Mouse (Mus musculus): ENCODE measurements around the gene Cd4. TPM values are rescaled to one million over a fixed set of nuclear protein-coding genes. Genes with fewer than 3 reads are reported as not detected.

Cd4 gene
- polyA plus RNA-seq, 1 experiment from 2014 or later = 0.46 TPM

DNA sequence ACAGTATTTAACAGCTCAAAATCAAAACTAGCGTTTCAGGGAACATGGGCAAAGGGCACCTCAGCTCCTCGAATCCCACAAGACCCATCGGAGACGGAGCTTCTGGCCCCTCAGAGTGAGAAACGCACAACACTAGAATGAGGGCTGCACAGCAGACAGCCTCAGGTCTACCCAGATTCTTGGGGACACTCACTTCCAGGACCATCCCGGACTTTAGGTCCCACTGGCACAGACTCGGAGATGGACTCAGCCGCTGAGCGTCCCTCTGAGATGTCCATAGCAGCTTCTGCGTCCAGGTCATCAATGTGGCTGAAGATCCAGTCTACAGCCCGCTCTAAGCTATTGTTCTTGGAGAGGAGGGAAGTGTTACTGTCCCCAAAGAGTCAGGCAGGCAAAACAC is 70.9 kb downstream of the Cd4 start:
- WGBS = 96% methylated on average over 11 of the region's 11 CpGs
- Histone ChIP-seq H3K27me3 (ENCODE audit: control insufficient read depth, insufficient read depth, low read length) (no peaks in the 10 kb centered on the region), H3K9me3 (replicated peaks; ENCODE audit: control insufficient read depth, low read length) (no peaks in the 10 kb centered on the region), H3K27ac (ENCODE audit: low read length) (no peak overlapping the region), H3K4me1 (ENCODE audit: control insufficient read depth, insufficient read depth, low read length) (peaks cover 17% of the 10 kb centered on the region), H3K4me2 (ENCODE audit: low read depth, low read length) (no peak overlapping the region), H3K9ac (ENCODE audit: low read length) (no peak overlapping the region), H3K4me3 (replicated peaks; ENCODE audit: low read length) (no peak overlapping the region), H3K36me3 (ENCODE audit: control insufficient read depth, insufficient read depth, low read length) (peaks cover 16% of the 10 kb centered on the region)
- no peak for ATAC-seq (ENCODE audit: insufficient read depth, low FRiP score)

GRCm38 (mm10) chr6:124816611-124817010 is 71.4 kb downstream of the Cd4 start:
- Histone ChIP-seq H3K4me2 (ENCODE audit: low read depth, low read length) (no peak overlapping the region), H3K27me3 (ENCODE audit: control insufficient read depth, insufficient read depth, low read length) (no peaks in the 10 kb centered on the region), H3K4me3 (replicated peaks; ENCODE audit: low read length) (no peak overlapping the region), H3K9me3 (replicated peaks; ENCODE audit: control insufficient read depth, low read length) (no peaks in the 10 kb centered on the region), H3K36me3 (ENCODE audit: control insufficient read depth, insufficient read depth, low read length) (peaks cover 22% of the 10 kb centered on the region), H3K27ac (ENCODE audit: low read length) (no peak overlapping the region), H3K9ac (ENCODE audit: low read length) (no peak overlapping the region), H3K4me1 (ENCODE audit: control insufficient read depth, insufficient read depth, low read length) (peaks cover 21% of the 10 kb centered on the region)
- no peak for ATAC-seq (ENCODE audit: insufficient read depth, low FRiP score)
- WGBS = 74% methylated on average over 4 of the region's 4 CpGs

DNA sequence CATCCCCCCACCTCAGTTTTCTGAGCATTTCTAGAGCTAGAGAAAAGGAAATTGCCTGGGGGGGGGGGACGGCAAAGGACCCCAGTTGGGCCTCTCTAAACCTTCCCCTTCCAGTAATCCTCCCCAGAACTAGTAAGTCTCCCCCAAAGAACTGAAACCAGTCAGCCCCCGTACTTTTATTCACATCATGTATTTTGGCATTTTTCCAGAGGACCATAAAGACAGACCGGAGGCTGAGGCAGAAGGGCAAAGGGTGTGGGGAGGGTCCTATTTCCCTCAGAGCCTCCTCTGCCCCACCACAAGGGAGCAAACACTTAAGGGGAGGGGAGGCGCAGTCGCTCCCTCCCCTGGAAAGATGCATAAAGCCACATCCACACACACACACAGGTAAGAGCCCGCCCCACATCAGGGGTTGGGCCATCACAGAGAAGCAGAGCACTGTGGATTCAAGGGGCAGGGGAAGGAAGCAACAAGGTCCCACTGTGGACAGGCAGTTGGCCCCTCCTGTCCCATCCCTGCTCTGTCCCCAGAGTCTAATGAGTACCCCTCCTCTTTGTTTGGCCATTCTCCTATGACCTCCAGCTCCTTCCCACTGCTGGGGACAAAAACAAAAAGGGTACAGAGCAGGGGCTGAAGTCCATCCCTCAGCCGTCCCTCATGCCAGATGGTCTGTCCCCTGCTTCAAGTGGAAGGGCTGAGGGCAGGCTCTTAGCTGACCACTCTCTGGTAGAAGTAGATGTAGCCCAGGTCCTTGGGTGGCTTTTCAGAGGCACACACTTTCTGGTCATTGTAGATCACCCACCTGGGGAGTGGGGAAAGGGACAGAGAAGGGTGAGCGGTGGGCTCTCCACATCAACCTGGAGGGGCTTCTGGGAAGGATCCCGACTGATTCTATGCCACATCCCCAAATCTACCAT is 72.9 kb downstream of the Cd4 start:
- H3K9me3 ChIP-seq (replicated peaks; ENCODE audit: control insufficient read depth, low read length) = no peaks in the 10 kb centered on the region
- H3K9ac ChIP-seq (ENCODE audit: low read length) = no peak overlapping the region
- H3K27ac ChIP-seq (ENCODE audit: low read length) = no peak overlapping the region
- H3K4me2 ChIP-seq (ENCODE audit: low read depth, low read length) = no peak overlapping the region
- no peak overlapping the region for H3K4me3 ChIP-seq (replicated peaks; ENCODE audit: low read length)
- no peaks in the 10 kb centered on the region for H3K27me3 ChIP-seq (ENCODE audit: control insufficient read depth, insufficient read depth, low read length)
- 67% methylated on average over 9 of the region's 9 CpGs for WGBS
- H3K4me1 ChIP-seq (ENCODE audit: control insufficient read depth, insufficient read depth, low read length) = peaks cover 24% of the 10 kb centered on the region
- no peak for ATAC-seq (ENCODE audit: insufficient read depth, low FRiP score)
- peaks cover 21% of the 10 kb centered on the region for H3K36me3 ChIP-seq (ENCODE audit: control insufficient read depth, insufficient read depth, low read length)

Other genes starting within 250 kb of the Cd4 start
- 84.1 and 86.8 TPM in 2 replicates for gene Lpcat3, start 225.2 kb downstream of the Cd4 start, polyA plus RNA-seq (2015; fragmentation: Nextera tagmentation; extraction: Ambion mirVana)
- gene Emg1, start 176.0 kb downstream of the Cd4 start, polyA plus RNA-seq (2015; fragmentation: Nextera tagmentation; extraction: Ambion mirVana) = 167 and 175 TPM in 2 replicates
- gene Phb2, start 175.9 kb downstream of the Cd4 start, polyA plus RNA-seq (2015; fragmentation: Nextera tagmentation; extraction: Ambion mirVana) = 282 and 303 TPM in 2 replicates
- 19.6 and 20.1 TPM in 2 replicates for gene Ptpn6, start 149.5 kb downstream of the Cd4 start, polyA plus RNA-seq (2015; fragmentation: Nextera tagmentation; extraction: Ambion mirVana)
- gene Grcc10, start 146.8 kb downstream of the Cd4 start, polyA plus RNA-seq (2015; fragmentation: Nextera tagmentation; extraction: Ambion mirVana) = 352 and 357 TPM in 2 replicates
- not detected in 2 replicates for gene Gm45234, start 132.2 kb downstream of the Cd4 start, polyA plus RNA-seq (2015; fragmentation: Nextera tagmentation; extraction: Ambion mirVana)
- gene Atn1, start 131.7 kb downstream of the Cd4 start, polyA plus RNA-seq (2015; fragmentation: Nextera tagmentation; extraction: Ambion mirVana) = 12.2 and 13.1 TPM in 2 replicates
- 9.3 and 9.8 TPM in 2 replicates for gene Eno2, start 118.5 kb downstream of the Cd4 start, polyA plus RNA-seq (2015; fragmentation: Nextera tagmentation; extraction: Ambion mirVana)
- 0.53 and 0.65 TPM in 2 replicates for gene Lrrc23, start 108.5 kb downstream of the Cd4 start, polyA plus RNA-seq (2015; fragmentation: Nextera tagmentation; extraction: Ambion mirVana)
- 14.8 and 15.1 TPM in 2 replicates for gene Spsb2, start 79.6 kb downstream of the Cd4 start, polyA plus RNA-seq (2015; fragmentation: Nextera tagmentation; extraction: Ambion mirVana)
- 938 and 959 TPM in 2 replicates for gene Tpi1, start 73.9 kb downstream of the Cd4 start, polyA plus RNA-seq (2015; fragmentation: Nextera tagmentation; extraction: Ambion mirVana)
- 128 and 139 TPM in 2 replicates for gene Usp5, start 58.7 kb downstream of the Cd4 start, polyA plus RNA-seq (2015; fragmentation: Nextera tagmentation; extraction: Ambion mirVana)
- gene Cdca3, start 58.7 kb downstream of the Cd4 start, polyA plus RNA-seq (2015; fragmentation: Nextera tagmentation; extraction: Ambion mirVana) = 129 and 138 TPM in 2 replicates
- gene Gnb3, start 47.9 kb downstream of the Cd4 start, polyA plus RNA-seq (2015; fragmentation: Nextera tagmentation; extraction: Ambion mirVana) = 0.66 and 1.5 TPM in 2 replicates
- gene P3h3, start 30.5 kb downstream of the Cd4 start, polyA plus RNA-seq (2015; fragmentation: Nextera tagmentation; extraction: Ambion mirVana) = 9.9 and 11.5 TPM in 2 replicates
- gene Gpr162, start 24.2 kb downstream of the Cd4 start, polyA plus RNA-seq (2015; fragmentation: Nextera tagmentation; extraction: Ambion mirVana) = 1.1 and 1.7 TPM in 2 replicates
- 1.2 and 1.3 TPM in 2 replicates for gene Lag3, start 23.5 kb upstream of the Cd4 start, polyA plus RNA-seq (2015; fragmentation: Nextera tagmentation; extraction: Ambion mirVana)
- 177 and 180 TPM in 2 replicates for gene Ptms, start 31.9 kb upstream of the Cd4 start, polyA plus RNA-seq (2015; fragmentation: Nextera tagmentation; extraction: Ambion mirVana)
- 283 and 299 TPM in 2 replicates for gene Mlf2, start 43.2 kb upstream of the Cd4 start, polyA plus RNA-seq (2015; fragmentation: Nextera tagmentation; extraction: Ambion mirVana)
- gene Cops7a, start 77.3 kb upstream of the Cd4 start, polyA plus RNA-seq (2015; fragmentation: Nextera tagmentation; extraction: Ambion mirVana) = 140 and 156 TPM in 2 replicates
- gene Pianp, start 108.5 kb upstream of the Cd4 start, polyA plus RNA-seq (2015; fragmentation: Nextera tagmentation; extraction: Ambion mirVana) = 4.0 and 4.2 TPM in 2 replicates
- 9.3 and 12.8 TPM in 2 replicates for gene Zfp384, start 120.9 kb upstream of the Cd4 start, polyA plus RNA-seq (2015; fragmentation: Nextera tagmentation; extraction: Ambion mirVana)
- 114 and 115 TPM in 2 replicates for gene Ing4, start 151.5 kb upstream of the Cd4 start, polyA plus RNA-seq (2015; fragmentation: Nextera tagmentation; extraction: Ambion mirVana)
- 10.6 and 12.9 TPM in 2 replicates for gene Acrbp, start 161.5 kb upstream of the Cd4 start, polyA plus RNA-seq (2015; fragmentation: Nextera tagmentation; extraction: Ambion mirVana)
- gene Lpar5, start 179.7 kb upstream of the Cd4 start, polyA plus RNA-seq (2015; fragmentation: Nextera tagmentation; extraction: Ambion mirVana) = 9.5 and 13.6 TPM in 2 replicates
- 42.6 and 46.3 TPM in 2 replicates for gene Chd4, start 207.8 kb upstream of the Cd4 start, polyA plus RNA-seq (2015; fragmentation: Nextera tagmentation; extraction: Ambion mirVana)
- gene Nop2, start 243.7 kb upstream of the Cd4 start, polyA plus RNA-seq (2015; fragmentation: Nextera tagmentation; extraction: Ambion mirVana) = 56.6 and 57.9 TPM in 2 replicates

Data from stomach, embryonic 16.5 days (tissue).